Mouse (Mus musculus) limb, embryonic 14.5 days (tissue): Measurements from ENCODE around the gene Mtap. TPM values are rescaled to one million over a fixed set of nuclear protein-coding genes. Genes with fewer than 3 reads are reported as not detected.

Source experiments
- ATAC-seq: fragments of 200-750 bp; cut with Nextera tagmentation; 2 replicates; pipeline ENCODE4 v1.8.0; 2017; ENCODE audit warnings: low read depth, moderate number of reproducible peaks, moderate TSS enrichment; ENCODE audit not compliant: low FRiP score
- DNase-seq: peaks from one replicate; pipeline ENCODE4 v3.0.0-alpha.2; 2015; ENCODE audit warnings: low spot score
- H3K27ac ChIP-seq: fragments of 300-500 bp; sonication (generic); replicated peaks from 2 replicates; pipeline ENCODE4 v1.5.1; 2014; ENCODE audit warnings: low read depth, mild to moderate bottlenecking, low read length, moderate library complexity, mixed read lengths
- H3K27me3 ChIP-seq: fragments of 300-500 bp; sonication (generic); 2 replicates; pipeline ENCODE4 v1.6.1; 2014; ENCODE audit warnings: low read length, mixed read lengths; ENCODE audit not compliant: control insufficient read depth, insufficient read depth
- H3K36me3 ChIP-seq: fragments of 300-500 bp; sonication (generic); 2 replicates; pipeline ENCODE4 v1.6.1; 2014; ENCODE audit warnings: mild to moderate bottlenecking, low read length, moderate library complexity, mixed read lengths; ENCODE audit not compliant: control insufficient read depth, insufficient read depth
- H3K4me1 ChIP-seq: fragments of 300-500 bp; sonication (generic); 2 replicates; pipeline ENCODE4 v1.6.1; 2014; ENCODE audit warnings: antibody characterized with exemption, low read length, mixed read lengths; ENCODE audit not compliant: control insufficient read depth, insufficient read depth
- H3K4me2 ChIP-seq: fragments of 300-500 bp; sonication (generic); replicated peaks from 2 replicates; pipeline ENCODE4 v1.6.1; 2014; ENCODE audit warnings: low read depth, mild to moderate bottlenecking, low read length, moderate library complexity; ENCODE audit not compliant: severe bottlenecking
- H3K4me3 ChIP-seq: fragments of 300-500 bp; sonication (generic); replicated peaks from 2 replicates; pipeline ENCODE4 v1.5.1; 2014; ENCODE audit warnings: low read length
- H3K9ac ChIP-seq: fragments of 300-500 bp; sonication (generic); 2 replicates; pipeline ENCODE4 v1.6.1; 2014; ENCODE audit warnings: mild to moderate bottlenecking, low read depth, low read length, moderate library complexity; ENCODE audit not compliant: severe bottlenecking
- H3K9me3 ChIP-seq: fragments of 300-500 bp; sonication (generic); 2 replicates; pipeline ENCODE4 v1.6.1; 2016; ENCODE audit warnings: low read length; ENCODE audit not compliant: control insufficient read depth
- POLR2A ChIP-seq: fragments of 200-500 bp; IDR thresholded peaks from 2 replicates; pipeline ENCODE4 v1.8.0; 2012; ENCODE audit warnings: inconsistent platforms, mild to moderate bottlenecking, moderate library complexity, borderline replicate concordance; ENCODE audit not compliant: insufficient read depth, insufficient read length; ENCODE audit errors: extremely low read depth
- WGBS: fragments of 180-500 bp; shearing (Covaris S2); extraction: QIAGEN DNeasy Blood & Tissue Kit; methylation state at CpG from one replicate; pipeline ENCODE4 v1.1.7; 2014; 5-methylcytosine and 5-hydroxymethylcytosine counted together
- polyA plus RNA-seq, 2 experiments: library from polyadenylated mRNA; depleted of rRNA in 1 of 2; stranded (reverse) in 1 of 2; unstranded in 1 of 2; fragments of >200 nt; fragmentation: Nextera tagmentation in 1 of 2; extraction: Ambion mirVana in 1 of 2; gene quantifications; 2 replicates each; pipeline versions ENCODE4 v1.2.1 to v1.2.3; 2012 to 2014

Mtap gene
- polyA plus RNA-seq, 2 experiments = 36.4 to 74.1 TPM

DNA sequence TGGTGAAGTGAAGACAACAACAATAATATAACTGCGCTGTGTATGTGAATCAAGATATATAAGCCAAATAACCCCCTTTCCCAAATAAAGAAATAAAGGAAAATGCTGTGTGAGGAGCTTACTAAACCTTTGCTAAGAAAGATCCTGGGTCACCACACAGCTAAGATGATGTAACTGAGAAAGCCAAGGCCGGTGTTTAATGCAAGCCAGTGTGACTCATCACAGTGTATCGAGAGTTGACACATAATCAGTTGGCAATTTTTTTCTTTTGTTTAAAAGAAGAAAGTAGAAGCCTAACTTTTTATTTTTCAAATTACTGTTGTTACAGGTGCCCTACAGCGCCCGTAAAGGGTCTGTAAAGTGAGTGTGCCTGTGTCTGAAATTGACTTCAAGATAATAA is 43.2 kb downstream of the Mtap start:
- no peak for ATAC-seq
- DNase-seq = no peak
- Histone ChIP-seq H3K36me3 (peaks cover 56% of the 10 kb centered on the region), H3K4me1 (no peaks in the 10 kb centered on the region), H3K9me3 (no peaks in the 10 kb centered on the region; the same call in 1 of the 2 replicates), H3K4me3 (no peak overlapping the region), H3K27ac (no peak overlapping the region), H3K27me3 (no peaks in the 10 kb centered on the region), H3K4me2 (no peak overlapping the region), H3K9ac (no peak overlapping the region)
- 87% methylated on average over 5 of the region's 5 CpGs for WGBS
- no peak for TF ChIP-seq POLR2A

DNA sequence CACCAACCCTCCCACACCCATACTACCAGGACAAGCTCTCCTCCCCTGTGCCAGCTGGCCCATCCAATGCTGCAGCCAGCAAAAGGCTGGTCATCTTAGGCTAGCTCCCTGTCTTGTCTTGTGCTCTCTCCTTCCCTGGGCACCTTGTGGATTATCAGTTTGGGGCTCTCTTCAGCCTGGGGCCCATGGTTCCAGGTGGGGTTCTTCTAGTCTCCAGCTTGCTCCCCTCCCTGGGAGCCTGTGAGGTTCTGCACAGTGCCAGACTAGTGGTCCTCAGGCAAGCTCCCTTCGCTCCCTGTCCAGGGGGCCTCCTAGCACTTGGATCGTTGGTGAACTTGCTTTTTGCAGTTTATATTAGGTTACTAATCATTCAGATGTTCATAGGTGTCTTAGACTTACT is 44.7 kb downstream of the Mtap start:
- no peak for DNase-seq
- Histone ChIP-seq H3K27ac (no peak overlapping the region), H3K4me3 (no peak overlapping the region), H3K27me3 (no peaks in the 10 kb centered on the region), H3K4me2 (no peak overlapping the region), H3K9ac (no peak overlapping the region), H3K4me1 (no peaks in the 10 kb centered on the region), H3K9me3 (no peaks in the 10 kb centered on the region; the same call in 1 of the 2 replicates), H3K36me3 (peaks cover 41% of the 10 kb centered on the region)
- no peak for ATAC-seq
- no peak for TF ChIP-seq POLR2A
- 93% methylated on average over 2 of the region's 2 CpGs for WGBS

DNA sequence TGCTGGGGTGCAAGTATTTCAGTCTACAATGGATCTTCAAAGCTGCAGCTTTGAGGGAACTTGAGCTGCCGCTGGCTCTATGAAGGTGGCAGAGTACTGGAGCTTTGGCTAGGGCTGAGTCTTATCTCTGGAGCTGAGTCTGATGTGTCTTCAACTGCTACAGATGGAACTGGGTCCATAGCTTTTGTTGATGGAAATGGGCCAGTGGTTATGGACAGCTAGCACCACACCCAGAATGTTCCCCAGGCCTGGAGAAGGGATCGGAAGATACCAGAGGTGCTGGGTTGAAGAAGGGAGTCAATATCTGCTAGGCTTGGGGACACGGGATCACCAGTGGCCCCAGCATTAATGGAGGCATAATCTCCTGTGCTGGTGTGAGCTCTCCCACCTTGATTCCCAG is 45.6 kb downstream of the Mtap start:
- 95% methylated on average over 3 of the region's 3 CpGs for WGBS
- Histone ChIP-seq H3K4me2 (no peak overlapping the region), H3K36me3 (peaks cover 33% of the 10 kb centered on the region), H3K4me1 (no peaks in the 10 kb centered on the region), H3K27ac (no peak overlapping the region), H3K4me3 (no peak overlapping the region), H3K27me3 (no peaks in the 10 kb centered on the region), H3K9ac (no peak overlapping the region), H3K9me3 (no peaks in the 10 kb centered on the region; the same call in 1 of the 2 replicates)
- TF ChIP-seq POLR2A = no peak
- no peak for DNase-seq
- no peak for ATAC-seq

- Histone ChIP-seq H3K9ac (no peak overlapping the region), H3K27ac (no peak overlapping the region), H3K27me3 (no peaks in the 10 kb centered on the region), H3K9me3 (no peaks in the 10 kb centered on the region), H3K36me3 (no peaks in the 10 kb centered on the region), H3K4me1 (no peaks in the 10 kb centered on the region), H3K4me2 (no peak overlapping the region), H3K4me3 (no peak overlapping the region)
- DNase-seq (no peak), ATAC-seq (no peak)
- WGBS = 81% methylated on average over 4 of the region's 4 CpGs
- TF ChIP-seq POLR2A = no peak
Observed at GRCm38 (mm10) chr4:89195481-89195880, 58.6 kb downstream of the Mtap start.

DNA sequence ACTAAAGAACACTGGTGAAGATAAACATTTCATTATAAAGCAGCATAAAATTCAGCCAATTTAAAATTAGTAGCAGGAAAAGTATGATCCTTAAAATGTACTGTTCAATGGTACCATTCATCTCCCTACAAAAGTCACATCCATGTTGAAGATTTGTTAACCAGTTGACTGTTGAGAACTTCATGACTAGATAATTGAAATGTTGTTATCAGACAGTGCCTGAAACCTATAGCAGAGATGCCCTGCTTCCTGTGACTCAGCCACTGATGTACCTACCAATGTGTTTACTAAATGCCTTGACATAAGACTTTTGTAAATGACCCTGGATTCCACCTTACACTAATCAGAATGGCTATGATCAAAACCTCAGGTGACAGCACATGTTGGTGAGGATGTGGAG is 60.2 kb downstream of the Mtap start:
- no peak overlapping the region for H3K4me3 ChIP-seq
- no peaks in the 10 kb centered on the region for H3K4me1 ChIP-seq
- no peaks in the 10 kb centered on the region for H3K9me3 ChIP-seq
- H3K27me3 ChIP-seq = no peaks in the 10 kb centered on the region
- H3K27ac ChIP-seq = no peak overlapping the region
- no peaks in the 10 kb centered on the region for H3K36me3 ChIP-seq
- no peak for TF ChIP-seq POLR2A
- DNase-seq (no peak), ATAC-seq (no peak)
- no peak overlapping the region for H3K4me2 ChIP-seq
- H3K9ac ChIP-seq = no peak overlapping the region

GRCm38 (mm10) chr4:89200806-89201205 is 63.9 kb downstream of the Mtap start:
- TF ChIP-seq POLR2A = no peak
- WGBS = 89% methylated on average over 1 of the region's 1 CpGs
- no peaks in the 10 kb centered on the region for H3K9me3 ChIP-seq
- no peaks in the 10 kb centered on the region for H3K36me3 ChIP-seq
- DNase-seq (no peak), ATAC-seq (no peak)
- H3K4me3 ChIP-seq = no peak overlapping the region
- no peak overlapping the region for H3K4me2 ChIP-seq
- H3K27ac ChIP-seq = no peak overlapping the region
- no peaks in the 10 kb centered on the region for H3K4me1 ChIP-seq
- no peaks in the 10 kb centered on the region for H3K27me3 ChIP-seq
- no peak overlapping the region for H3K9ac ChIP-seq
